Mouse (Mus musculus) CH12.LX (cell line): ENCODE results near the gene 4930430F08Rik.

Experiments used
- CHD2 ChIP-seq: IDR thresholded peaks from 2 replicates; pipeline ENCODE4 v1.6.1; 2011; ENCODE audit warnings: low read length, improper control_type of control experiment
- CTCF ChIP-seq, 2 experiments: IDR thresholded peaks in 1 of 2; conservative IDR thresholded peaks in 1 of 2; 2 replicates each; pipeline ENCODE4 v1.5.1; 2011 to 2012; ENCODE audit warnings: low read depth in 2 of 2, low read length in 2 of 2, improper control_type of control experiment in 1 of 2, inconsistent platforms in 1 of 2, mild to moderate bottlenecking in 1 of 2, moderate library complexity in 1 of 2
- EP300 ChIP-seq: IDR thresholded peaks from 2 replicates; pipeline ENCODE4 v1.6.1; 2011; ENCODE audit warnings: low read length, improper control_type of control experiment
- ETS1 ChIP-seq: conservative IDR thresholded peaks from 2 replicates; pipeline ENCODE4 v1.6.1; 2012; ENCODE audit warnings: low read depth, mild to moderate bottlenecking, inconsistent platforms, low read length, improper control_type of control experiment, moderate library complexity
- MAFK ChIP-seq: IDR thresholded peaks from 2 replicates; pipeline ENCODE4 v1.6.1; 2011; ENCODE audit warnings: low read length, improper control_type of control experiment; ENCODE audit not compliant: insufficient replicate concordance
- MEF2A ChIP-seq: IDR thresholded peaks from 2 replicates; pipeline ENCODE4 v1.6.1; 2014; ENCODE audit warnings: low read depth, mild to moderate bottlenecking, inconsistent platforms, low read length, improper control_type of control experiment, borderline replicate concordance
- NELFE ChIP-seq: IDR thresholded peaks from 2 replicates; pipeline ENCODE4 v1.6.1; 2011; ENCODE audit warnings: low read depth, low read length, improper control_type of control experiment
- POLR2A ChIP-seq: IDR thresholded peaks from 2 replicates; pipeline ENCODE4 v1.6.1; 2011; ENCODE audit warnings: low read depth, mild to moderate bottlenecking, improper control_type of control experiment, low read length
- TBP ChIP-seq: conservative IDR thresholded peaks from 2 replicates; pipeline ENCODE4 v1.6.1; 2011; ENCODE audit warnings: low read depth, low read length, improper control_type of control experiment
- TCF12 ChIP-seq: IDR thresholded peaks from 2 replicates; pipeline ENCODE4 v1.6.1; 2014; ENCODE audit warnings: low read depth, mild to moderate bottlenecking, inconsistent platforms, low read length, improper control_type of control experiment
- UBTF ChIP-seq: IDR thresholded peaks from 2 replicates; pipeline ENCODE4 v1.6.1; 2012; ENCODE audit warnings: low read depth, mild to moderate bottlenecking, inconsistent platforms, low read length, improper control_type of control experiment, moderate library complexity
- USF1 ChIP-seq: IDR thresholded peaks from 2 replicates; pipeline ENCODE4 v1.6.1; 2014; ENCODE audit warnings: low read depth, mild to moderate bottlenecking, inconsistent platforms, low read length, improper control_type of control experiment
- ZKSCAN1 ChIP-seq: IDR thresholded peaks from 2 replicates; pipeline ENCODE4 v1.6.1; 2012; ENCODE audit warnings: low read depth, inconsistent platforms, low read length, improper control_type of control experiment, borderline replicate concordance
- ZNF384 ChIP-seq: IDR thresholded peaks from 2 replicates; pipeline ENCODE4 v1.6.1; 2012; ENCODE audit warnings: low read depth, low read length, improper control_type of control experiment, inconsistent platforms

- no peak for TF ChIP-seq CTCF (conservative IDR thresholded peaks at IDR 0.05 in 1 of 2, IDR thresholded peaks at IDR 0.05 in 1 of 2; ENCODE audit: low read depth in 2 of 2, low read length in 2 of 2)
- no peak for TF ChIP-seq EP300
- TF ChIP-seq ZNF384: no peak
- TF ChIP-seq TCF12: no peak
- no peak for TF ChIP-seq TBP
- no peak for TF ChIP-seq NELFE
- TF ChIP-seq MAFK: no peak
- no peak for TF ChIP-seq ETS1
- TF ChIP-seq USF1: no peak
- no peak for TF ChIP-seq ZKSCAN1
- TF ChIP-seq UBTF: no peak
- no peak for TF ChIP-seq CHD2
- no peak for TF ChIP-seq POLR2A
- TF ChIP-seq MEF2A: no peak
Measured at GRCm38 (mm10) chr10:100571707-100572106, 18.5 kb downstream of the 4930430F08Rik start.
